Mouse (Mus musculus) liver, embryonic 15.5 days (tissue): ENCODE measurements around the gene Tdo2. TPM values are rescaled to one million over a fixed set of nuclear protein-coding genes. Genes with fewer than 3 reads are reported as not detected.

ENCODE experiments used
- ATAC-seq: fragments of 200-750 bp; cut with Nextera tagmentation; 2 replicates; pipeline ENCODE4 v1.8.0; 2017; ENCODE audit warnings: moderate number of reproducible peaks, mild to moderate bottlenecking, moderate library complexity; ENCODE audit not compliant: insufficient read depth
- H3K27ac ChIP-seq: fragments of 300-500 bp; sonication (generic); replicated peaks from 2 replicates; pipeline ENCODE4 v1.5.1; 2015; ENCODE audit warnings: mild to moderate bottlenecking, inconsistent platforms
- H3K27me3 ChIP-seq: fragments of 300-500 bp; sonication (generic); 2 replicates; pipeline ENCODE4 v1.6.1; 2015; ENCODE audit warnings: mild to moderate bottlenecking, inconsistent platforms
- H3K36me3 ChIP-seq: fragments of 300-500 bp; sonication (generic); replicated peaks from 2 replicates; pipeline ENCODE4 v1.6.1; 2015; ENCODE audit warnings: moderate library complexity, mild to moderate bottlenecking, inconsistent platforms
- H3K4me1 ChIP-seq: fragments of 300-500 bp; sonication (generic); replicated peaks from 2 replicates; pipeline ENCODE4 v1.6.1; 2015; ENCODE audit warnings: inconsistent platforms
- H3K4me2 ChIP-seq: fragments of 300-500 bp; sonication (generic); 2 replicates; pipeline ENCODE4 v1.6.1; 2015; ENCODE audit warnings: moderate library complexity, mild to moderate bottlenecking, inconsistent platforms
- H3K4me3 ChIP-seq: fragments of 300-500 bp; sonication (generic); replicated peaks from 2 replicates; pipeline ENCODE4 v1.5.1; 2015; ENCODE audit warnings: mild to moderate bottlenecking, inconsistent platforms
- H3K9ac ChIP-seq: fragments of 300-500 bp; sonication (generic); 2 replicates; pipeline ENCODE4 v1.6.1; 2015; ENCODE audit warnings: moderate library complexity, mild to moderate bottlenecking, inconsistent platforms
- H3K9me3 ChIP-seq: fragments of 300-500 bp; sonication (generic); replicated peaks from 2 replicates; pipeline ENCODE4 v1.6.1; 2016; ENCODE audit warnings: inconsistent platforms
- WGBS: fragments of 180-500 bp; shearing (Covaris S2); methylation state at CpG from one replicate; pipeline ENCODE4 v1.1.7; 2015; ENCODE audit warnings: mixed read lengths; ENCODE audit not compliant: insufficient replicate concordance; 5-methylcytosine and 5-hydroxymethylcytosine counted together
- polyA plus RNA-seq: library from polyadenylated mRNA; unstranded; fragments of >200 nt; fragmentation: Nextera tagmentation; extraction: Ambion mirVana; gene quantifications from 2 replicates; pipeline ENCODE4 v1.2.1, GENCODE M21; 2015

The Tdo2 gene
- polyA plus RNA-seq, 1 experiment from 2014 or later, result not detected

- no peak for ATAC-seq
- H3K4me3 ChIP-seq, result no peak overlapping the region
- no peak overlapping the region for H3K9ac ChIP-seq
- 69% methylated on average over 3 of the region's 3 CpGs for WGBS
- H3K4me2 ChIP-seq, result no peak overlapping the region
- H3K27ac ChIP-seq, result no peak overlapping the region
- no peaks in the 10 kb centered on the region for H3K9me3 ChIP-seq
- no peaks in the 10 kb centered on the region for H3K4me1 ChIP-seq
- no peaks in the 10 kb centered on the region for H3K27me3 ChIP-seq
- H3K36me3 ChIP-seq, result no peaks in the 10 kb centered on the region
These were observed 33.7 kb downstream of the Tdo2 start for GRCm38 (mm10) chr3:81942341-81942740.

GRCm38 (mm10) chr3:81938924-81939323 lies 37.1 kb downstream of the Tdo2 start:
- ATAC-seq, result no peak
- H3K9ac ChIP-seq, result no peak overlapping the region
- WGBS, result 43% methylated on average over 3 of the region's 3 CpGs

GRCm38 (mm10) chr3:81933348-81933747 lies 42.7 kb downstream of the Tdo2 start:
- no peak overlapping the region for H3K9ac ChIP-seq
- 59% methylated on average over 4 of the region's 4 CpGs for WGBS
- 0 out of 2 replicates have a peak, but pooled peaks cover 5% of the 10 kb centered on the region for H3K4me1 ChIP-seq
- H3K4me2 ChIP-seq, result peak overlapping the region; percentile 62; the same call in 1 of the 2 replicates
- H3K27me3 ChIP-seq, result no peaks in the 10 kb centered on the region
- ATAC-seq, result no peak
- no peak overlapping the region; the same call in 1 of the 2 replicates for H3K4me3 ChIP-seq
- H3K36me3 ChIP-seq, result no peaks in the 10 kb centered on the region
- no peak overlapping the region for H3K27ac ChIP-seq
- no peaks in the 10 kb centered on the region for H3K9me3 ChIP-seq

More at GRCm38 (mm10) chr3:81938924-81939323, 37.1 kb downstream of the Tdo2 start:
- Histone ChIP-seq H3K36me3 (no peaks in the 10 kb centered on the region), H3K4me1 (no peaks in the 10 kb centered on the region), H3K4me3 (no peak overlapping the region), H3K27ac (no peak overlapping the region), H3K9me3 (no peaks in the 10 kb centered on the region), H3K27me3 (no peaks in the 10 kb centered on the region), H3K4me2 (no peak overlapping the region)

GRCm38 (mm10) chr3:81932141-81933101 lies 43.6 kb downstream of the Tdo2 start, which contains the start of gene Ctso:
Gene Ctso (plus strand): TSS chr3:81932601.
- H3K9me3 ChIP-seq, result no peaks in the 10 kb centered on the region
- H3K9ac ChIP-seq, result peak within 1 kb of the TSS; percentile 67
- H3K4me3 ChIP-seq, result peak within 1 kb of the TSS; percentile 82
- peak within 1 kb of the TSS; percentile 62 for H3K4me2 ChIP-seq
- H3K4me1 ChIP-seq, result 0 out of 2 replicates have a peak, but pooled peaks cover 5% of the 10 kb centered on the region
- ATAC-seq, result peak; percentile 90
- H3K27ac ChIP-seq, result peak within 1 kb of the TSS; percentile 76
- H3K27me3 ChIP-seq, result no peaks in the 10 kb centered on the region
- 9% methylated on average over 27 of the region's 27 CpGs for WGBS
- no peaks in the 10 kb centered on the region for H3K36me3 ChIP-seq

- 0 out of 2 replicates have a peak, but pooled peaks cover 5% of the 10 kb centered on the region for H3K4me1 ChIP-seq
- H3K36me3 ChIP-seq, result no peaks in the 10 kb centered on the region
- 52% methylated on average over 3 of the region's 3 CpGs for WGBS
- no peak overlapping the region for H3K27ac ChIP-seq
- H3K4me3 ChIP-seq, result no peak overlapping the region
- H3K4me2 ChIP-seq, result no peak overlapping the region
- no peaks in the 10 kb centered on the region for H3K9me3 ChIP-seq
- no peaks in the 10 kb centered on the region for H3K27me3 ChIP-seq
- ATAC-seq, result no peak
- no peak overlapping the region for H3K9ac ChIP-seq
These were observed 44.3 kb downstream of the Tdo2 start for GRCm38 (mm10) chr3:81931695-81932094.

- Histone ChIP-seq H3K9me3 (no peaks in the 10 kb centered on the region), H3K27ac (no peak overlapping the region), H3K4me3 (no peak overlapping the region), H3K36me3 (no peaks in the 10 kb centered on the region), H3K9ac (no peak overlapping the region), H3K4me1 (0 out of 2 replicates have a peak, but pooled peaks cover 5% of the 10 kb centered on the region), H3K4me2 (no peak overlapping the region), H3K27me3 (no peaks in the 10 kb centered on the region)
- ATAC-seq, result no peak
- WGBS, result 34% methylated on average over 1 of the region's 1 CpGs
These were observed 46.9 kb downstream of the Tdo2 start for GRCm38 (mm10) chr3:81929073-81929472.

GRCm38 (mm10) chr3:81926764-81927325 lies 49.2 kb downstream of the Tdo2 start:
- Histone ChIP-seq H3K9ac (no peak overlapping the region), H3K27me3 (no peaks in the 10 kb centered on the region), H3K27ac (no peak overlapping the region), H3K9me3 (no peaks in the 10 kb centered on the region), H3K4me3 (no peak overlapping the region), H3K4me1 (no peaks in the 10 kb centered on the region), H3K4me2 (no peak overlapping the region), H3K36me3 (no peaks in the 10 kb centered on the region)
- no peak for ATAC-seq
- 63% methylated on average over 9 of the region's 9 CpGs for WGBS

- Histone ChIP-seq H3K27me3 (no peaks in the 10 kb centered on the region), H3K36me3 (no peaks in the 10 kb centered on the region), H3K9me3 (no peaks in the 10 kb centered on the region), H3K4me3 (no peak overlapping the region), H3K4me1 (no peaks in the 10 kb centered on the region), H3K9ac (no peak overlapping the region), H3K4me2 (no peak overlapping the region), H3K27ac (no peak overlapping the region)
- ATAC-seq, result no peak
- 18% methylated on average over 5 of the region's 5 CpGs for WGBS
These were observed 50.1 kb downstream of the Tdo2 start for GRCm38 (mm10) chr3:81925856-81926255.

GRCm38 (mm10) chr3:81924931-81925330 lies 51.1 kb downstream of the Tdo2 start:
- ATAC-seq, result no peak
- no peaks in the 10 kb centered on the region for H3K4me1 ChIP-seq
- H3K4me2 ChIP-seq, result no peak overlapping the region
- H3K36me3 ChIP-seq, result no peaks in the 10 kb centered on the region
- H3K9me3 ChIP-seq, result no peaks in the 10 kb centered on the region
- 2% methylated on average over 1 of the region's 1 CpGs for WGBS
- no peak overlapping the region for H3K9ac ChIP-seq
- no peak overlapping the region for H3K27ac ChIP-seq
- no peak overlapping the region for H3K4me3 ChIP-seq
- H3K27me3 ChIP-seq, result no peaks in the 10 kb centered on the region

- Histone ChIP-seq H3K36me3 (no peaks in the 10 kb centered on the region), H3K4me2 (no peak overlapping the region), H3K4me1 (no peaks in the 10 kb centered on the region), H3K9me3 (no peaks in the 10 kb centered on the region), H3K9ac (no peak overlapping the region), H3K4me3 (no peak overlapping the region), H3K27me3 (no peaks in the 10 kb centered on the region), H3K27ac (no peak overlapping the region)
- WGBS, result 27% methylated on average over 4 of the region's 4 CpGs
- no peak for ATAC-seq
These were observed 53.1 kb downstream of the Tdo2 start for GRCm38 (mm10) chr3:81922910-81923309.

GRCm38 (mm10) chr3:81919681-81920080 lies 56.3 kb downstream of the Tdo2 start:
- Histone ChIP-seq H3K4me2 (no peak overlapping the region), H3K36me3 (no peaks in the 10 kb centered on the region), H3K4me3 (no peak overlapping the region), H3K27me3 (no peaks in the 10 kb centered on the region), H3K9ac (no peak overlapping the region), H3K4me1 (no peaks in the 10 kb centered on the region), H3K9me3 (no peaks in the 10 kb centered on the region), H3K27ac (no peak overlapping the region)
- ATAC-seq, result no peak
- WGBS, result 42% methylated on average over 3 of the region's 3 CpGs
